Mouse (Mus musculus): ENCODE data around the gene Cgrrf1. TPM values are rescaled to one million over a fixed set of nuclear protein-coding genes. Genes with fewer than 3 reads are reported as not detected.

Gene Cgrrf1
- 20.6 and 21.7 TPM in 2 replicates for polyA plus RNA-seq (2016; fragmentation: Nextera tagmentation; extraction: Ambion mirVana)

DNA sequence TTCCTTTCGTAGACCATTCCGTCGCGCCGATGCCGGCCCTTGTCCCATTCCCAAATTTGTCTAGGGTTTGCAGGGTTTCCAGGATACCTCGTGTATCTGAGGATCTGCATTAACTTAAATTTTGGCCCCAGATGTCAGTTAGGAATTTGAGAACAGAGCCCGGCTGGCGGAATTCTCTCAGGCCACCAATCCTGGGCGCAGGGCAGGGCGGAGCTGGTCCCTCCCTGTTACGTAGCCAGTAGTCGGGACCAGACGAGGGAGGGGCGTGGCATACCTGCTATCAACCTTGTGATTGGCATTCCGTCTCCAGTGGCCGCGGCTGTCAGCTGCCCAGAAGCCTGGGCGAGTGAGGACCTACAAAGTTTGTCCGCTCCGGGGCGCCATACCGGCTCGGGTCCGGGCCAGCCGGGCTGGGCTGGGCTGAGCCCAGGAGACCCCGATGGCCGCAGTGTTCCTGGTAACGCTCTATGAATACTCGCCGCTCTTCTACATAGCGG is at the start of gene Cgrrf1:
Gene Cgrrf1 (plus strand): TSS at position 289 of the 497 bp plus-strand sequence.
- peak; percentile 98 for ATAC-seq
- under 1% methylated on average over 32 of the region's 32 CpGs for WGBS (ENCODE audit: insufficient replicate concordance)
- H3K9me3 ChIP-seq (replicated peaks) = no peaks in the 10 kb centered on the region
- no peaks in the 10 kb centered on the region for H3K27me3 ChIP-seq (replicated peaks)
- H3K4me3 ChIP-seq = peak within 1 kb of the TSS; percentile 92
- peaks cover 5% of the 10 kb centered on the region for H3K36me3 ChIP-seq
- H3K9ac ChIP-seq = peak within 1 kb of the TSS; percentile 95
- H3K4me1 ChIP-seq = peaks cover 57% of the 10 kb centered on the region
- peak within 1 kb of the TSS; percentile 87 for H3K27ac ChIP-seq
- peak within 1 kb of the TSS; percentile 82 for H3K4me2 ChIP-seq

DNA sequence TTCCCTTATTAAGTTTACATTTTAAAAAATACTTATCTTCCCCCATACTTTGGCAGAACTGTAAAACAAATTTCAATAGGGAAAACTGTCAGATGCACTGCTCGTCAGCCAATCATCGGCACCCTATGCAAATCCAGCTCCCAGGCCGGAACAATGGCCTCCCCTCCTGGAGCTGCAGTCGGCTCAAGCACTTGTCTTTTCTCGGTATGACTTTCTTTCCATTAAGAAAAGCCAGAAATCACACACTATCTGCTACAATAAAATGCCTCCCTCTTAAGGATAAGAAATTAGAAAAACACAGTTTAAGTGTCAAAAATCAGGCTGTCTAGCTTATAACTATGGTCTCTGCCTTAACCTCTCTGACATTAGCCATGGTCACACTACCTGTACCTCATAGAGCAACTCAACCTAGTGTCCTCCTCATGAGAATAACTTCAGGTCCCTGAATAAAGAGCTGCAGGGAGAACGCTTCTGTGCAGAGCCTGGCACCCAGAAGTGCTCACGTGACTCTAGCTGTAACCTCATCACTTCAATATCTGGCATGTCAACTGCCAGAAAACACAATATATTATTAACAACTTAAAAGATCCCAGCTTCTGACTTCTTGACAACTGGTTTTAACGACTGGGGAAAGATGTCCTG is 49.6 kb upstream of the Cgrrf1 start:
- 85% methylated on average over 8 of the region's 8 CpGs for WGBS (ENCODE audit: insufficient replicate concordance)
- Histone ChIP-seq H3K4me1 (peaks cover 25% of the 10 kb centered on the region), H3K9me3 (replicated peaks) (peaks cover 7% of the 10 kb centered on the region), H3K4me3 (no peak overlapping the region), H3K36me3 (peaks cover 80% of the 10 kb centered on the region), H3K27ac (no peak overlapping the region), H3K27me3 (replicated peaks) (no peaks in the 10 kb centered on the region), H3K9ac (no peak overlapping the region), H3K4me2 (no peak overlapping the region)
- ATAC-seq = no peak

DNA sequence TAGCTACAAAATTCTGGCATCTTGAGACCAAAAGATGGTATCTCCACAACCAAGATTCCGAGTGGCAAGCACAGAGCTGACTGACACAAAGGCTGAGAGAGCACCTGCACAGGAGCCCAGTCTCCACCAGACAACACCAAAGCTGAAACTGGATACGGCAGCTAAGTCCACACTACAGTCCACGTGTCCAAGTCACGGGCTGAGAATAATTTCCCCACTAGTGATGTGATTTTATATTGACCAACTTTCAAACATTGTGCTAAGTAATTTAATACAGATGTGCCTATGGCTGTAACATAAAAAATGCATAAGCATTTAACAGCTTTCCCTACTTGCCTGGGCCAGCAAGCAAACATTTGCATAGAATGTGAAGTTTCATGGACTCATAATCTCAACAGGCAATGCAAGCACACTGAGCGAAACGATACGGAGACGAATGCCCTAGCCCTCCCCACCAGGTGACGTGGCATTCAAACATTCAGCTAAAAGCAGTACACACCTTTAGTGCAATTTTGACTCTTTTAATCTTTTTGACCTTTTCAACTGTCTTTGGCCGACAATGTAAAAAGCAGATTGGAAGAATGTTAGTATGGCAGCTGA is 48.5 kb upstream of the Cgrrf1 start:
- 90% methylated on average over 10 of the region's 10 CpGs for WGBS (ENCODE audit: insufficient replicate concordance)

DNA sequence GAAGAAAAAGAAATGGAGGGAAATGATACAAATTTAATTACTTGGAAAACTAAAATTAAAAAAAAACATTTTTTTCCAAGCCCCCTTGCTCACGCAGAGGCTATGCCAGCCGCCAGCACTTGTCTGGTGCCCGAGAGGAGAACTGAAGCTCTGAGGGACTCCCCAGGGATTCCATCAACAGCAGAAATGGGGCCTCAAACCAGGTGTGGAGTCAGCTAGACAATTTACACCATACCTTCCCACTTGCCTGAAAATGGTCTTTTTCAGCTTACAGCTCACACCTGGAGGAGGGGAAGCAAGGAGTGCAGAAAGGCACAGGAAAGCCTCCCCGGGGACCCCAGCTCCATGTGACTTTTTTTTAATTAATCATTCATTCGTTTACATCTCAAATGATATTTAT is 46.7 kb upstream of the Cgrrf1 start:
- no peak for ATAC-seq
- no peak overlapping the region for H3K4me2 ChIP-seq
- 83% methylated on average over 5 of the region's 5 CpGs for WGBS (ENCODE audit: insufficient replicate concordance)

More for the DNA sequence above, 48.5 kb upstream of the Cgrrf1 start:
- H3K36me3 ChIP-seq = peaks cover 69% of the 10 kb centered on the region
- H3K9ac ChIP-seq = no peak overlapping the region
- no peak for ATAC-seq
- peaks cover 28% of the 10 kb centered on the region for H3K4me1 ChIP-seq
- no peaks in the 10 kb centered on the region for H3K27me3 ChIP-seq (replicated peaks)
- H3K4me2 ChIP-seq = no peak overlapping the region
- H3K27ac ChIP-seq = no peak overlapping the region
- H3K9me3 ChIP-seq (replicated peaks) = peaks cover 7% of the 10 kb centered on the region
- H3K4me3 ChIP-seq = no peak overlapping the region

DNA sequence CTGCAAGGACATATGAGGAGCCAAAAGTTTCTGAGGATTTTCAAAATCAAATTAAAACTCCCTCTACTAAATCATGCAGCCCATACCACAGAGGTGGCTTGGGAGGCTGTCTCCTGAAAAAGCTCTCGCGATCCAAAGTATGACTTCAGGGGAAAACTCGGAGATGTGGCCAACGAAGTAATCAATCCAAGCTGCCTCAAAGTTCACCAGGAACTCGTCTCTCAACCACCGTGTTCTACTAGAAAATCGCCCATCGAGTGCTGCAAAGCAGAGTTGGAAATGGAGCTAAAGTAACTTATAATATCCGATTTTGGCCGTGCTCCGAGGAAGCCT is 44.5 kb upstream of the Cgrrf1 start:
- H3K36me3 ChIP-seq = peaks cover 29% of the 10 kb centered on the region
- peaks cover 53% of the 10 kb centered on the region for H3K4me1 ChIP-seq
- H3K9me3 ChIP-seq (replicated peaks) = no peaks in the 10 kb centered on the region
- 2% methylated on average over 11 of the region's 11 CpGs for WGBS (ENCODE audit: insufficient replicate concordance)
- peak overlapping the region; percentile 89 for H3K4me2 ChIP-seq
- H3K27me3 ChIP-seq (replicated peaks) = no peaks in the 10 kb centered on the region
- no peak for ATAC-seq
- H3K27ac ChIP-seq = peak overlapping the region; percentile 95
- peak overlapping the region; percentile 99 for H3K9ac ChIP-seq
- peak overlapping the region; percentile 99 for H3K4me3 ChIP-seq

More for the DNA sequence above, 46.7 kb upstream of the Cgrrf1 start:
- Histone ChIP-seq H3K4me1 (peaks cover 46% of the 10 kb centered on the region), H3K36me3 (peaks cover 50% of the 10 kb centered on the region), H3K4me3 (no peak overlapping the region), H3K9ac (no peak overlapping the region), H3K9me3 (replicated peaks) (no peaks in the 10 kb centered on the region), H3K27me3 (replicated peaks) (no peaks in the 10 kb centered on the region), H3K27ac (no peak overlapping the region)

DNA sequence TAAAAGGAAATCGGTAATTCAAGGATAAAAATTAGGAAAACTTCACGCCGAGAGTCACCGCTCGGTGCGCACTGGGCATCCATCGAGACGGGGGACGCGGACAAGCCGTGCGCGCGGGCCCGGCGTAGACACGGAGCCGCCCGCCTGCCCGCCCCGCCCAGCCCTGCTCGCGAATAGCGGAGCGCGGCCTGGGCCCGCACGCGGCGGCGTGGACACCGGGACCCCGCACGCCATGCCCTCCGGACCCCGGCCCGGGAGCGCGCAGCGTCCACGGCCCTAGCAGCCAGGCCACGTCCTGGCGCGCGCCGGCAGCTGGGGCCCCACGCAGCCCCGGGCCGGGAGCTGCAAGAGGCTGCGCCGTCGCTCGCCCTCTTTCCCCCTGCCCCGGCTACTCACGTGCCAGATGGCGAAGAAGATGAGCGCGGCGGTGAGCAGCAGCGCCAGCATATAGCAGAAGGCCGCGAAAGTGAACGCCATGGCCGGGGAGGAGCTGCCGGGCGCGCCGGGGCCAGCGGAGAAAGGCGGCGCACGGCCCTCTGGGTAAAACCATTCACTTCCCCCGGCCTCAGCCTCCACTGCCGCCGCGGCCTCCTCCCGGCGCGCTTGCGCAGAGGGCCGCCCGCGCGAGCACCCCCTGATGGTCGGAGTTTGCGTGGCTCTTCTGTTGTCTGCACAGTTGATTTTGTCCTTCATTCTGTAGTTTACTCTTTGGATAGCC is 44.0 kb upstream of the Cgrrf1 start, which contains the start of gene Cnih1:
Gene Cnih1 (minus strand): TSS at position 625 of the 718 bp plus-strand sequence.
- peaks cover 24% of the 10 kb centered on the region for H3K36me3 ChIP-seq
- H3K27me3 ChIP-seq (replicated peaks) = no peaks in the 10 kb centered on the region
- peak within 1 kb of the TSS; percentile 99 for H3K4me3 ChIP-seq
- peak within 1 kb of the TSS; percentile 89 for H3K4me2 ChIP-seq
- H3K4me1 ChIP-seq = peaks cover 53% of the 10 kb centered on the region
- under 1% methylated on average over 84 of the region's 86 CpGs for WGBS (ENCODE audit: insufficient replicate concordance)
- H3K9ac ChIP-seq = peak within 1 kb of the TSS; percentile 99
- peak within 1 kb of the TSS; percentile 95 for H3K27ac ChIP-seq
- no peaks in the 10 kb centered on the region for H3K9me3 ChIP-seq (replicated peaks)
- peak; percentile 95 for ATAC-seq

DNA sequence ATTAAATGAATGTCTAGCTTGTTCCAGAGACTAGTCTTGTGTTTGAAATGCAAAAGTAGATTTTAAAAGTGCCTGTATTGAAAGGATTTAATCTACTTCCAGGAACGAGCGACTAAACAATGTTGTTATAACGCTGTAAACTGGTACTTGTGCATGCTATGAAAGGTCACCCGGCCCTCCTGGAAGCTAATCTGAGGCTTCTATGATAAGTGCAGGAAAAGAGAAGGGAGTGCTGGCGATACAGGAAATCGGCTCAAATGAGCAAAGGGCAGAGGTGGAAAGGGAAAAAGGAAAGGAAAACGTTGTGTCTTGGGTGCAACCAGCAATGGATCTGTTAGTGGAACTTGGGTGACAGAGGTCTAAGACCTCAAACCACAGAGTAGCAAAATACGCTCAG is 43.4 kb upstream of the Cgrrf1 start:
- no peaks in the 10 kb centered on the region for H3K27me3 ChIP-seq (replicated peaks)
- peak overlapping the region; percentile 89 for H3K4me2 ChIP-seq
- no peaks in the 10 kb centered on the region for H3K9me3 ChIP-seq (replicated peaks)
- peak overlapping the region; percentile 95 for H3K27ac ChIP-seq
- H3K4me1 ChIP-seq = peaks cover 53% of the 10 kb centered on the region
- no peak for ATAC-seq
- peak overlapping the region; percentile 49; the same call in 1 of the 2 replicates for H3K9ac ChIP-seq
- 6% methylated on average over 8 of the region's 8 CpGs for WGBS (ENCODE audit: insufficient replicate concordance)
- H3K4me3 ChIP-seq = peak overlapping the region; percentile 99
- H3K36me3 ChIP-seq = peaks cover 18% of the 10 kb centered on the region

DNA sequence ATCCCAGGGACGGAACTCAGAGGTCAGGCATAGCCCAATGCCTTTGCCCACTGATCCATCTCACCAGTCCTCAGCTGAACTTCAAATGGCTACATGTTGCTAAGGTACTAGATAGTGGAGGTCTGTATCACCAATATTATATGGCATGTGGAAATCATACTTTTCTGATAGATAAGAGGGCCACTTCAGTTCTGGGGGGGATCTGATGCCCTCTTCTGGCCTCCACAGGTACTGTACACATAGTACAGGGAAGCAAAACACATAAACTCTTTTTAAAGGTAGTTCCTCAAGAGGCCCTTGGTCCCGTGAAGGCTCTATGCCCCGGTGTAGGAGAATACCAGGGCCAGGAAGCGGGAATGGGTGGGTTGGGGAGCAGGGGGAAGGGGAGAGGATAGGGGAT is 41.6 kb upstream of the Cgrrf1 start:
- H3K27me3 ChIP-seq (replicated peaks) = no peaks in the 10 kb centered on the region
- peaks cover 41% of the 10 kb centered on the region for H3K4me1 ChIP-seq
- no peak overlapping the region; the same call in 1 of the 2 replicates for H3K4me3 ChIP-seq
- peaks cover under 1% of the 10 kb centered on the region; the same call in 1 of the 2 replicates for H3K36me3 ChIP-seq
- ATAC-seq = no peak
- 53% methylated on average over 4 of the region's 4 CpGs for WGBS (ENCODE audit: insufficient replicate concordance)
- no peaks in the 10 kb centered on the region for H3K9me3 ChIP-seq (replicated peaks)
- H3K4me2 ChIP-seq = peak overlapping the region; percentile 16
- 0 out of 2 replicates have a peak overlapping the region, but pooled peaks have one; percentile 40 for H3K27ac ChIP-seq
- H3K9ac ChIP-seq = no peak overlapping the region

DNA sequence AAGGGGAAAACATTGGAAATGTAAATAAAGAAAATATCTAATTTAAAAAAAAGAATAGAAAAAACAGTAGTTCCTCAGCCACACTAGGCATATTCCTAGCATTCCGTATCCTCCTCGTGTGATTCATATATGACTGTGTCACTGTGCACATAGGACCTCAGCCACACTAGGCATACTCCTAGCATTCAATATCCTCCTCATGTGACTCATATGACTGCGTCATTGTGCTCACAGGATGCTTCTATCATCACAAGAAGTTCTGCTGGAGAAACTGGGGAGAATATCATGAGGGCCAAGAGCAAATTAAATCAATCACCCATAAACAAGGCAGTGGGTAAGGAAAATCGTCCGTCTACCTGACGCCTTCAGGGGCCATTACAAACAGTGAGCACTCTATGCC is 41.2 kb upstream of the Cgrrf1 start:
- Histone ChIP-seq H3K4me2 (no peak overlapping the region), H3K4me3 (no peak overlapping the region), H3K36me3 (no peaks in the 10 kb centered on the region), H3K4me1 (peaks cover 40% of the 10 kb centered on the region), H3K27ac (no peak overlapping the region), H3K9me3 (replicated peaks) (no peaks in the 10 kb centered on the region), H3K9ac (no peak overlapping the region), H3K27me3 (replicated peaks) (no peaks in the 10 kb centered on the region)
- 88% methylated on average over 6 of the region's 6 CpGs for WGBS (ENCODE audit: insufficient replicate concordance)
- ATAC-seq = no peak

DNA sequence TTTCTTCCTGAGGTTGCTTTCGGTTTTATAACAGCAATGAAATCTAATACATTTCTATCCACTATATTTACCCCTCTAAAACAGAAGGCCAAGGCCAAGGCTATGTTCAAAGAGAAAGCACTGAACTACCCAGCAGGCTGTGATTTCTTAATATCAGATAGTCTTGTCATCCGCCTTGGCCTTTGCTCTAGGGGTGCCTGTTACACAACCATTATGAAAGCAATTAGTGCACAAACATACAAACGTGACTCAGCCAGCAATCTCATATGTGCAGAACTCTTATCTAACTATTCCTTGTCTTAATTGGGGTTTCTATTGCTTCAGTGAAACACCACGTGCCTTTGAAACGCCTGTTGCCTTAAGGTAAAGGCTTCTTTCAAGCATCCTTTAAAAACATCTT is 37.8 kb upstream of the Cgrrf1 start:
- Histone ChIP-seq H3K9me3 (replicated peaks) (no peaks in the 10 kb centered on the region), H3K9ac (no peak overlapping the region), H3K27ac (no peak overlapping the region), H3K4me3 (no peak overlapping the region), H3K36me3 (peaks cover 2% of the 10 kb centered on the region), H3K4me2 (no peak overlapping the region), H3K27me3 (replicated peaks) (no peaks in the 10 kb centered on the region), H3K4me1 (peaks cover 17% of the 10 kb centered on the region)
- ATAC-seq = no peak
- WGBS (ENCODE audit: insufficient replicate concordance) = 69% methylated on average over 5 of the region's 5 CpGs

DNA sequence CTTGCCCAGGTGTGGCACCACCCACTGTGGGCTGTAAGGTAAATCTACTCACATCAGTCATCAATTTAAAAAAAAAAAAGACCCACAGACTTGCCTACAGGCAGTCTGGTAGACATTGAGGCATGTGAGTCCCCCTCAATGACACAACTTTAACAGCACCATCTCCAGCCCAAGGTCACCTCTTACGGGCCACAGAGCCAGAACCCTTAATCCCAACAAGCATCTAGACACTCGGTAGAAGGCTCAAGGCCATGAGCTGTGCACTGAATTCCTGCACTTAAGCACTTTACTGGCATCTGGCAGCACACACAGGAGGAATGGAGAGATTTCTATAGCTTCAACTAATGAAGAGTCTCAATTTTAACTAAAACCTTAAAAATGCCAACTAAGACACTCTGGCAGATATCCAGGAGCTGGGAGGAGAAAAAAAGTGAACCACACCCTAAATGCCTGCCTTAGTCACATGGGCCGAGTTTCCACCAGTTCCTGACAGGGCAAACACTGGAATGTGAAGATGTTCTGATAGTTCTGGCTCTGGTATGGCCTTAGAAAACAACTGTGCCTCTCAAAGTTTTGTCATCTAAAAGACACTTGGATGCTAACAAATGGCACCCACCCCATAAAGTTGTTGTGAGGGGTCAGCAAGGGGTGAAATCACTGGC is 31.1 kb upstream of the Cgrrf1 start:
- H3K4me2 ChIP-seq = no peak overlapping the region
- no peak for ATAC-seq
- H3K4me3 ChIP-seq = no peak overlapping the region
- WGBS (ENCODE audit: insufficient replicate concordance) = 72% methylated on average over 3 of the region's 3 CpGs
- no peaks in the 10 kb centered on the region for H3K27me3 ChIP-seq (replicated peaks)
- peaks cover 15% of the 10 kb centered on the region for H3K36me3 ChIP-seq
- H3K9ac ChIP-seq = no peak overlapping the region
- no peak overlapping the region for H3K27ac ChIP-seq
- no peaks in the 10 kb centered on the region for H3K9me3 ChIP-seq (replicated peaks)
- H3K4me1 ChIP-seq = peaks cover 6% of the 10 kb centered on the region; the same call in 1 of the 2 replicates
